Mouse (Mus musculus): ENCODE measurements around the gene Gm17949. TPM values are rescaled to one million over a fixed set of nuclear protein-coding genes. Genes with fewer than 3 reads are reported as not detected.
A peak's percentile ranks its signal among the peaks of the same experiment; 100 is the strongest.

The Gm17949 gene
- total and polyA plus RNA-seq, 3 experiments, result 0.08 to 0.13 TPM; not detected in 1

DNA sequence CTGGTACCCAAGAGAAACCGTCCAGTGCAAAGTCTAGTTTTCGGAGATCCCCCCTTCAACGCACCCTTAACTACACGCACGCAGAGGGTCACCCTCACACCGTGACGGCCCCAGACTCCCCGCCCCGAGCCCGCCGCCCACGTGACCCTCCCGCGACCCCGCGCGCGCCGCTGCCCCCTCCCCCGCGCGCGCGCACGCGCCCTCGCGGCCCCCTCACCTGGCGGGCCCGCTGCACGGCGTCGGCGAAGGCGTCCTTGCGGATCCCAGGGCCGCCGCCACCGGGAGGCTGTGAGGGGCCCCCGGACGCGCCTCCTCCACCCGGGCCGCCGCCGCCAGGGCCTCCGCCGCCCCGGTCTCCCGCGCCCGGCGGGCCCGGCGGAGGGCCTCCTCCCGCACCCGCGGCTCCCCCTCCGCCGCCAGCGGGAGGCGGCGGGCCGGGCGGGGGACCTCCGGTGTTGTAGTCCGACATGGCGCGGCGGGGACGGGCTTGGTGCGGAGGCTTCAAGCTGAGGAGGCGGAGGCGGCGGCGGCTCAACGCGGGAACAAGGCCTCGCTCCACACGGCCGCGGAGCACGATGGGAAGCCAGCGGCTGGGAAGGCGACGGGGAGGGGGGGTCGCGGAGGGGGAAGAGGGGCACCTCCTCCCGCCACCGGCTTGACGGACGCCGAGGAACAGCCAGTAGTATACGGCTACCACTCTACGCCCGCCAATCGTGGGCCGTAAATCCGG, 19.8 kb downstream of the Gm17949 start, which contains the start of gene Khsrp:
Gene Khsrp (minus strand): TSS at position 592 of the 730 bp plus-strand sequence.
- Histone ChIP-seq H3K36me3 (ENCODE audit: control insufficient read depth in 1 of 2, insufficient read depth in 2 of 2, low read length in 2 of 2) (peaks cover 7 to 10% of the 10 kb centered on the region in 2 experiments), H3K4me1 (ENCODE audit: control insufficient read depth in 1 of 2, insufficient read depth in 2 of 2, low read length in 2 of 2) (peaks cover 0 to 18% of the 10 kb centered on the region in 2 experiments; a peak in 2 of 4 replicates), H3K9me3 (replicated peaks; ENCODE audit: insufficient read depth, low read length) (no peaks in the 10 kb centered on the region), H3K27me3 (ENCODE audit: control insufficient read depth in 1 of 2, insufficient read depth in 2 of 2, low read length in 2 of 2) (no peaks in the 10 kb centered on the region), H3K4me3 (ENCODE audit: control insufficient read depth in 1 of 2, insufficient read depth in 1 of 2, low read depth in 2 of 2, low read length in 2 of 2) (peak within 1 kb of the TSS; percentile 93 to 97), H3K9ac (ENCODE audit: control insufficient read depth, low read depth, low read length, poor library complexity, severe bottlenecking) (peak within 1 kb of the TSS; percentile 99), H3K27ac (ENCODE audit: control insufficient read depth, low read depth, low read length) (peak within 1 kb of the TSS; percentile 79), H3K79me2 (ENCODE audit: control insufficient read depth, insufficient read depth, low read length, poor library complexity) (peaks cover 38% of the 10 kb centered on the region)
- 0 out of 2 replicates have a peak, but pooled peaks have one; percentile 64 for TF ChIP-seq POLR2AphosphoS2 (IDR thresholded peaks at IDR 0.05; ENCODE audit: low read length)
- peak; percentile 58 for TF ChIP-seq NRF1 (IDR thresholded peaks at IDR 0.05; ENCODE audit: insufficient read depth, low read depth, low read length, poor library complexity, severe bottlenecking)
- TF ChIP-seq SIN3A (IDR thresholded peaks at IDR 0.05; ENCODE audit: low read length), result peak; percentile 58
- TF ChIP-seq NELFE (IDR thresholded peaks at IDR 0.05; ENCODE audit: low read depth, low read length), result peak; percentile 66
- peak; percentile 85 for TF ChIP-seq USF1 (IDR thresholded peaks at IDR 0.05; ENCODE audit: low read depth, low read length)
- no peak for TF ChIP-seq ZKSCAN1 (IDR thresholded peaks at IDR 0.05; ENCODE audit: low read depth, low read length)
- TF ChIP-seq E2F4 (IDR thresholded peaks at IDR 0.05; ENCODE audit: borderline replicate concordance, low read depth, low read length), result peak; percentile 65; the same call in 1 of the 2 replicates
- peak; percentile 68; the same call in 1 of the 2 replicates for TF ChIP-seq MXI1 (IDR thresholded peaks at IDR 0.05; ENCODE audit: low read depth, low read length)
- peak; percentile 14; the same call in 1 of the 2 replicates for TF ChIP-seq MAX (IDR thresholded peaks at IDR 0.05; ENCODE audit: low read length)
- peak; percentile 95 for TF ChIP-seq MAZ (IDR thresholded peaks at IDR 0.05; ENCODE audit: low read depth, low read length)
- 0 out of 2 replicates have a peak, but pooled peaks have one; percentile 30 for TF ChIP-seq ELF1 (IDR thresholded peaks at IDR 0.05; ENCODE audit: low read depth, low read length)
- TF ChIP-seq RAD21 (IDR thresholded peaks at IDR 0.05; ENCODE audit: low read depth, low read length), result no peak
- peak; percentile 59 for TF ChIP-seq TCF12 (IDR thresholded peaks at IDR 0.05; ENCODE audit: low read depth, low read length)
- peak; percentile 58 to 84; a peak in 3 of 4 replicates for TF ChIP-seq POLR2A (IDR thresholded peaks at IDR 0.05; ENCODE audit: control insufficient read depth in 1 of 2, insufficient read depth in 1 of 2, low read depth in 1 of 2, low read length in 2 of 2, poor library complexity in 1 of 2)
- TF ChIP-seq USF2 (IDR thresholded peaks at IDR 0.05; ENCODE audit: borderline replicate concordance in 1 of 2, insufficient read depth in 1 of 2, low read depth in 1 of 2, low read length in 2 of 2), result no peak
- DNase-seq (ENCODE audit: low read depth, low spot score), result peak; percentile 48

DNA sequence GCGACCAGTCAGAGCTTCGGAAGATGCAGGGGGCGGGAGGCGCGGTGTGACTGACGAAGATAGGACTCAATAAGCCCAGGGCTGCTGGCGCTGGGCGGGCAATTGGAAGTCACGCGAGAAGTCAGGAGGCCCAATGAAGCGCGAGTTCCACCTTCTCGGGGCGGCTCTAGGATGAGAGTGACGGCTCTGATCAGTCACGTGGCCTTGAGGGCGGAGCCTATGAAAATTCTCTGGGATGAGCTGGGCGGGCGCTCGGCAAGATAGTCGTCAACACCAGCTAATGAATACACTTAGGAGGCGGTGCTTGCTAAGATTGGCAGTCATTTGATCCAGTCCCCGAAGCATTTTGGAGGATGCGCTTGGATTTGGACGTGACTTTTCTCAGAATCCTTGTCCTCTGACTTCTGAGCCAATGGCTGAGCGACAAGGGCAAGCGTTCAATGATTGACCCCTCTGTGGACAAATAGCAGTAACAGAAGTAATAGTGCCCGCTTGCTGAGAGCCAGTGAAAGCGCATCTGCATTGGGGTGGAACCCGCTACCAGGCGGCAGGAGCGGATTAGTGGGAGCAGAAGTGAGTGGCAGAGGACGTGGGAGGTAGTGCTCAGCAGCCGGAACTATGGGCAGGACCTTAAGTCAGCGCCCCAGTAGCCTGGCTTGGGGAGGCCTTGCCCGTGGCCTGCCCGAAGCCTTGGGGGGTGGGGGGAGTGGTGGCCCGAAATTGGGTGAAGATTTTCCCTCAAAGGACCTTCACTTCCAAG, 20.6 kb downstream of the Gm17949 start:
- peak overlapping the region; percentile 37 to 59 for H3K4me3 ChIP-seq (ENCODE audit: control insufficient read depth in 1 of 2, insufficient read depth in 1 of 2, low read depth in 2 of 2, low read length in 2 of 2)
- peak overlapping the region; percentile 83 for H3K9ac ChIP-seq (ENCODE audit: control insufficient read depth, low read depth, low read length, poor library complexity, severe bottlenecking)
- H3K36me3 ChIP-seq (ENCODE audit: control insufficient read depth in 1 of 2, insufficient read depth in 2 of 2, low read length in 2 of 2), result peaks cover 2 to 10% of the 10 kb centered on the region in 2 experiments; a peak in 3 of 4 replicates
- H3K27me3 ChIP-seq (ENCODE audit: control insufficient read depth in 1 of 2, insufficient read depth in 2 of 2, low read length in 2 of 2), result no peaks in the 10 kb centered on the region
- H3K27ac ChIP-seq (ENCODE audit: control insufficient read depth, low read depth, low read length), result peak overlapping the region; percentile 68
- peak; percentile 100 for DNase-seq (ENCODE audit: low read depth, low spot score)
- H3K4me1 ChIP-seq (ENCODE audit: control insufficient read depth in 1 of 2, insufficient read depth in 2 of 2, low read length in 2 of 2), result peaks cover 0 to 18% of the 10 kb centered on the region in 2 experiments; a peak in 2 of 4 replicates
- peaks cover 38% of the 10 kb centered on the region for H3K79me2 ChIP-seq (ENCODE audit: control insufficient read depth, insufficient read depth, low read length, poor library complexity)
- H3K9me3 ChIP-seq (replicated peaks; ENCODE audit: insufficient read depth, low read length), result no peaks in the 10 kb centered on the region
- TF ChIP-seq RAD21 (IDR thresholded peaks at IDR 0.05; ENCODE audit: low read depth, low read length), result no peak
- TF ChIP-seq ZC3H11A (IDR thresholded peaks at IDR 0.05; ENCODE audit: low read depth, low read length), result no peak
- TF ChIP-seq E2F4 (IDR thresholded peaks at IDR 0.05; ENCODE audit: borderline replicate concordance, low read depth, low read length), result no peak
- TF ChIP-seq MXI1 (IDR thresholded peaks at IDR 0.05; ENCODE audit: low read depth, low read length), result no peak
- peak; percentile 100 for TF ChIP-seq USF1 (IDR thresholded peaks at IDR 0.05; ENCODE audit: low read depth, low read length)
- no peak for TF ChIP-seq ZNF384 (IDR thresholded peaks at IDR 0.05; ENCODE audit: low read depth, low read length)
- no peak; the same call in 1 of the 2 replicates for TF ChIP-seq JUND (IDR thresholded peaks at IDR 0.05; ENCODE audit: low read depth, low read length)
- TF ChIP-seq TAL1 (IDR thresholded peaks at IDR 0.05; ENCODE audit: low read length), result no peak
- TF ChIP-seq NRF1 (IDR thresholded peaks at IDR 0.05; ENCODE audit: insufficient read depth, low read depth, low read length, poor library complexity, severe bottlenecking), result peak; percentile 59
- no peak for TF ChIP-seq GABPA (IDR thresholded peaks at IDR 0.05; ENCODE audit: low read depth, low read length)
- no peak for TF ChIP-seq ZMIZ1 (IDR thresholded peaks at IDR 0.05; ENCODE audit: low read depth, low read length)
- no peak for TF ChIP-seq RCOR1 (IDR thresholded peaks at IDR 0.05; ENCODE audit: low read depth, low read length)
- peak; percentile 88 for TF ChIP-seq TBP (IDR thresholded peaks at IDR 0.05; ENCODE audit: low read depth, low read length)
- TF ChIP-seq CTCF (IDR thresholded peaks at IDR 0.05 in 2 of 3, conservative IDR thresholded peaks at IDR 0.05 in 1 of 3; ENCODE audit: control insufficient read depth in 1 of 3, insufficient read depth in 1 of 3, low read depth in 2 of 3, low read length in 3 of 3, poor library complexity in 1 of 3, severe bottlenecking in 1 of 3), result no peak
- no peak for TF ChIP-seq ETS1 (IDR thresholded peaks at IDR 0.05; ENCODE audit: low read depth, low read length)
- no peak for TF ChIP-seq UBTF (IDR thresholded peaks at IDR 0.05; ENCODE audit: borderline replicate concordance, insufficient read depth, low read depth, low read length)
- TF ChIP-seq ELF1 (IDR thresholded peaks at IDR 0.05; ENCODE audit: low read depth, low read length), result peak; percentile 66; the same call in 1 of the 2 replicates
- no peak for TF ChIP-seq ZKSCAN1 (IDR thresholded peaks at IDR 0.05; ENCODE audit: low read depth, low read length)
